Mouse (Mus musculus): Measurements from ENCODE around the gene Copb1. TPM values are rescaled to one million over a fixed set of nuclear protein-coding genes. Genes with fewer than 3 reads are reported as not detected.

Copb1 gene
- total RNA-seq, 2 experiments from 2014 or later = 52.5 to 60.5 TPM

- intact Hi-C loops (cut with DNase I) = loop anchor here (10.0 kb wide), 2 partner anchors 352 to 532 kb away; partner anchors contain the start of gene Calca
- no peak for DNase-seq (ENCODE audit: extremely low spot score in 1 of 2, low spot score in 2 of 2)
- H3K4me3 ChIP-seq = no peak overlapping the region
- H3K27ac ChIP-seq = no peak overlapping the region
- no peak for TF ChIP-seq CTCF (IDR thresholded peaks at IDR 0.05)
Observed at GRCm38 (mm10) chr7:114283006-114283405, 28.5 kb upstream of the Copb1 start.

GRCm38 (mm10) chr7:114281671-114282070 is 27.2 kb upstream of the Copb1 start:
- intact Hi-C loops (cut with DNase I) = loop anchor here (1.0 to 10.0 kb wide), 3 partner anchors 135 to 533 kb away; partner anchors contain the start of gene Calca
- Histone ChIP-seq H3K4me3 (no peak overlapping the region), H3K27ac (no peak overlapping the region)
- DNase-seq (ENCODE audit: extremely low spot score in 1 of 2, low spot score in 2 of 2) = no peak
- TF ChIP-seq CTCF (IDR thresholded peaks at IDR 0.05) = peak; percentile 65

GRCm38 (mm10) chr7:114276005-114276752 is 21.7 kb upstream of the Copb1 start, which contains the start of gene Psma1:
Gene Psma1, minus strand, starts transcription at chr7:114276118.
- peak; percentile 54 for TF ChIP-seq CTCF (IDR thresholded peaks at IDR 0.05)
- peak within 1 kb of the TSS; percentile 77 for H3K27ac ChIP-seq
- intact Hi-C loops (cut with DNase I) = loop anchor here (1.0 to 5.0 kb wide), 3 partner anchors 22 to 216 kb away; partner anchors contain the start of genes Copb1 and Pde3b
- peak within 1 kb of the TSS; percentile 87 for H3K4me3 ChIP-seq
- DNase-seq (ENCODE audit: extremely low spot score in 1 of 2, low spot score in 2 of 2) = peak; percentile 97 to 98

GRCm38 (mm10) chr7:114275372-114276004 is 21.0 kb upstream of the Copb1 start:
- intact Hi-C loops (cut with DNase I) = loop anchor here (1.0 to 5.0 kb wide), 3 partner anchors 21 to 217 kb away; partner anchors contain the start of genes Copb1 and Pde3b
- Histone ChIP-seq H3K4me3 (peak overlapping the region; percentile 87), H3K27ac (peak overlapping the region; percentile 77)
- no peak for DNase-seq (ENCODE audit: extremely low spot score in 1 of 2, low spot score in 2 of 2)
- no peak for TF ChIP-seq CTCF (IDR thresholded peaks at IDR 0.05)

- no peak overlapping the region for H3K27ac ChIP-seq
- no peak for TF ChIP-seq CTCF (IDR thresholded peaks at IDR 0.05)
- H3K4me3 ChIP-seq = no peak overlapping the region
- no peak for DNase-seq (ENCODE audit: extremely low spot score in 1 of 2, low spot score in 2 of 2)
- intact Hi-C loops (cut with DNase I) = loop anchor here (5.0 kb wide), 1 partner anchor 36 kb away; no protein-coding TSS in a partner anchor
Observed at GRCm38 (mm10) chr7:114268446-114268845, 13.9 kb upstream of the Copb1 start.

- Histone ChIP-seq H3K4me3 (no peak overlapping the region), H3K27ac (no peak overlapping the region)
- TF ChIP-seq CTCF (IDR thresholded peaks at IDR 0.05) = peak; percentile 21
- intact Hi-C loops (cut with DNase I) = no loop called here
- no peak for DNase-seq (ENCODE audit: extremely low spot score in 1 of 2, low spot score in 2 of 2)
Observed at GRCm38 (mm10) chr7:114251684-114252083, 2.8 kb downstream of the Copb1 start.

- intact Hi-C loops (cut with DNase I) = loop anchor here (2.0 to 5.0 kb wide), 2 partner anchors 15 to 33 kb away; no protein-coding TSS in a partner anchor
Observed at GRCm38 (mm10) chr7:114233980-114234379, 20.5 kb downstream of the Copb1 start.

GRCm38 (mm10) chr7:114232982-114233381 is 21.5 kb downstream of the Copb1 start:
- TF ChIP-seq CTCF (IDR thresholded peaks at IDR 0.05) = no peak; the same call in 1 of the 2 replicates
- DNase-seq (ENCODE audit: extremely low spot score in 1 of 2, low spot score in 2 of 2) = no peak
- Histone ChIP-seq H3K27ac (no peak overlapping the region), H3K4me3 (no peak overlapping the region)
- intact Hi-C loops (cut with DNase I) = loop anchor here (5.0 kb wide), 1 partner anchor 34 kb away; no protein-coding TSS in a partner anchor

More at GRCm38 (mm10) chr7:114233980-114234379, 20.5 kb downstream of the Copb1 start:
- no peak for TF ChIP-seq CTCF (IDR thresholded peaks at IDR 0.05)
- DNase-seq (ENCODE audit: extremely low spot score in 1 of 2, low spot score in 2 of 2) = no peak
- no peak overlapping the region for H3K27ac ChIP-seq
- no peak overlapping the region for H3K4me3 ChIP-seq

GRCm38 (mm10) chr7:114231857-114232256 is 22.7 kb downstream of the Copb1 start:
- Histone ChIP-seq H3K4me3 (no peak overlapping the region), H3K27ac (no peak overlapping the region)
- TF ChIP-seq CTCF (IDR thresholded peaks at IDR 0.05) = no peak
- intact Hi-C loops (cut with DNase I) = loop anchor here (5.0 kb wide), 1 partner anchor 35 kb away; no protein-coding TSS in a partner anchor
- DNase-seq (ENCODE audit: extremely low spot score in 1 of 2, low spot score in 2 of 2) = no peak

GRCm38 (mm10) chr7:114226521-114226920 is 28.0 kb downstream of the Copb1 start:
- H3K4me3 ChIP-seq = no peak overlapping the region
- TF ChIP-seq CTCF (IDR thresholded peaks at IDR 0.05) = no peak

GRCm38 (mm10) chr7:114220433-114220832 is 34.1 kb downstream of the Copb1 start:
- Histone ChIP-seq H3K27ac (no peak overlapping the region), H3K4me3 (no peak overlapping the region)
- intact Hi-C loops (cut with DNase I) = no loop called here
- DNase-seq (ENCODE audit: extremely low spot score in 1 of 2, low spot score in 2 of 2) = no peak
- no peak for TF ChIP-seq CTCF (IDR thresholded peaks at IDR 0.05)

More at GRCm38 (mm10) chr7:114226521-114226920, 28.0 kb downstream of the Copb1 start:
- intact Hi-C loops (cut with DNase I) = no loop called here
- no peak for DNase-seq (ENCODE audit: extremely low spot score in 1 of 2, low spot score in 2 of 2)
- no peak overlapping the region for H3K27ac ChIP-seq

- intact Hi-C loops (cut with DNase I) = no loop called here
- no peak for DNase-seq (ENCODE audit: extremely low spot score in 1 of 2, low spot score in 2 of 2)
- Histone ChIP-seq H3K27ac (no peak overlapping the region), H3K4me3 (no peak overlapping the region)
- no peak for TF ChIP-seq CTCF (IDR thresholded peaks at IDR 0.05)
Observed at GRCm38 (mm10) chr7:114216908-114217307, 37.6 kb downstream of the Copb1 start.
